Mouse (Mus musculus): Measurements from ENCODE around the gene Coq8a. TPM values are rescaled to one million over a fixed set of nuclear protein-coding genes. Genes with fewer than 3 reads are reported as not detected.
A peak's percentile ranks its signal among the peaks of the same experiment; 100 is the strongest.

Coq8a gene
- polyA plus RNA-seq, 1 experiment from 2014 or later: 2.0 TPM

DNA sequence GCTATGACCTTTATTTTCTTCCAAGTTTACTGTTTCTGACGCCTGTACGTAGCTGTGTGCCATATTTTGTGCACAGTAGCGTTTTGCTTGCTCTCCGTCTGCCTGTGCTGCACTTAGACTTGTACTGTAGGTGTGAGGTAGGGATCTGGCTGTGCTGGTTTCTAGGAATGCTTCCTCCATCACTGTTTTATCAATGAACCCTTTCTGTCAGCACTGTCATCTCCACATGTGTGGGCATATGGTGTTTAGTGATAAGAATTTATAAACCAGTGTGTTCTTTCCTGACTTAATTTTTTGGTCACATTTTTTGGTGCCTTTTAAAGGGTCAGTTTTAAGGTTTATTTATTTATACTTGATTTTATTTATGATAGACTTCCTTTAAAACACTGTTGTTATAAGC, 50.8 kb downstream of the Coq8a start:
- no peaks in the 10 kb centered on the region for H3K27me3 ChIP-seq (ENCODE audit: control insufficient read depth, insufficient read depth, low read length)
- H3K4me1 ChIP-seq (ENCODE audit: control insufficient read depth, insufficient read depth, low read length): no peaks in the 10 kb centered on the region
- no peak overlapping the region for H3K4me2 ChIP-seq (ENCODE audit: low read depth, severe bottlenecking)
- H3K27ac ChIP-seq (replicated peaks; ENCODE audit: low read depth, low read length): no peak overlapping the region
- ATAC-seq (ENCODE audit: insufficient number of reproducible peaks, low FRiP score, low TSS enrichment, low read depth) (no peak), DNase-seq (ENCODE audit: low spot score) (no peak)
- H3K9me3 ChIP-seq (ENCODE audit: control insufficient read depth, low read length): no peaks in the 10 kb centered on the region
- WGBS: 89% methylated on average over 4 of the region's 4 CpGs
- H3K9ac ChIP-seq (ENCODE audit: low read length): no peak overlapping the region
- peaks cover 2% of the 10 kb centered on the region; the same call in 1 of the 2 replicates for H3K36me3 ChIP-seq (ENCODE audit: control insufficient read depth, insufficient read depth, low read length)
- no peak overlapping the region for H3K4me3 ChIP-seq (ENCODE audit: low read depth, low read length)

DNA sequence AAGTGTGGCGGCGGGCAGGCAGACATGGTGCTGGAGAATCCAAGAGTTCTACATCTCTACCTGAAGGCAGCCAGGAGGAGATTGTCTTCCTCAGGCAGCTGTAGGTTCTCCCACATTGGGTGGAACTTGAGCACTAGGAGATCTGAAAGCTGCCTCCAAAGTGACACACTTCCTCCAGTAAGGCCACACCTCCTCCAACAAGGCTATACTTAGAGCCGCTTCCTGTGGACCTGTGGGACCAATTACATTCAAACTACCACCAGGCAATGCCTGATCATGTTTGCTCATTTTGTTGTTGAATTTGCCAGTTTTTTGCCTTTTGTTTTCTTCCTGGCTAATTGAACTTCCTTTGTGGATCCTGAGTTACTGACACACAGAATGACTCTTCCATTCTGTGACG, 51.4 kb downstream of the Coq8a start:
- no peak for ATAC-seq (ENCODE audit: insufficient number of reproducible peaks, low FRiP score, low TSS enrichment, low read depth)
- Histone ChIP-seq H3K4me2 (ENCODE audit: low read depth, severe bottlenecking) (no peak overlapping the region), H3K4me1 (ENCODE audit: control insufficient read depth, insufficient read depth, low read length) (no peaks in the 10 kb centered on the region), H3K27me3 (ENCODE audit: control insufficient read depth, insufficient read depth, low read length) (no peaks in the 10 kb centered on the region), H3K4me3 (ENCODE audit: low read depth, low read length) (no peak overlapping the region), H3K9ac (ENCODE audit: low read length) (no peak overlapping the region), H3K36me3 (ENCODE audit: control insufficient read depth, insufficient read depth, low read length) (peaks cover 2% of the 10 kb centered on the region; the same call in 1 of the 2 replicates), H3K27ac (replicated peaks; ENCODE audit: low read depth, low read length) (no peak overlapping the region), H3K9me3 (ENCODE audit: control insufficient read depth, low read length) (no peaks in the 10 kb centered on the region)
- DNase-seq (ENCODE audit: low spot score): no peak
- 85% methylated on average over 4 of the region's 4 CpGs for WGBS

DNA sequence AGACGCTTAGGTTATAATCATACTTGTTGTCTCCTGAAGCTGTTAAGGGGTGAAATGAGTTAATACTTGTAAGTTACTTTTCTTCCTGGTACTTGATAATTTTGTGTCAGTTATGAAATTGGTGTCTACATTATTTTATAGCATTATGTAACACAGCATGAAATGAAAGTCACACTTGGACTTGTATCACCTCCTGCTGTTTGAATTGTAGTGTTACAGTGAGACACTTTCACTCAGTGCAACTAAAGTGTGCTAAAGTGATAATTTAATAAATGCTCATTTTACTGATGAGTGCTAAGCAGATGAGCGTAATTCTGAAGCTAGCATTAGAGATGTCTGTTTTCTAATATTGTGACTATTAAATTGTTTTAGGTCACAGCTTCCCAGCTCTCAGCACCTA, 58.4 kb downstream of the Coq8a start:
- Histone ChIP-seq H3K4me1 (ENCODE audit: control insufficient read depth, insufficient read depth, low read length) (peaks cover 5% of the 10 kb centered on the region; the same call in 1 of the 2 replicates), H3K9me3 (ENCODE audit: control insufficient read depth, low read length) (no peaks in the 10 kb centered on the region), H3K4me3 (ENCODE audit: low read depth, low read length) (no peak overlapping the region), H3K4me2 (ENCODE audit: low read depth, severe bottlenecking) (no peak overlapping the region), H3K9ac (ENCODE audit: low read length) (no peak overlapping the region), H3K36me3 (ENCODE audit: control insufficient read depth, insufficient read depth, low read length) (peaks cover 5% of the 10 kb centered on the region; the same call in 1 of the 2 replicates), H3K27ac (replicated peaks; ENCODE audit: low read depth, low read length) (no peak overlapping the region), H3K27me3 (ENCODE audit: control insufficient read depth, insufficient read depth, low read length) (no peaks in the 10 kb centered on the region)
- 95% methylated on average over 2 of the region's 2 CpGs for whole genome bisulfite sequencing
- DNase-seq (ENCODE audit: low spot score) (no peak), ATAC-seq (ENCODE audit: insufficient number of reproducible peaks, low FRiP score, low TSS enrichment, low read depth) (no peak)

DNA sequence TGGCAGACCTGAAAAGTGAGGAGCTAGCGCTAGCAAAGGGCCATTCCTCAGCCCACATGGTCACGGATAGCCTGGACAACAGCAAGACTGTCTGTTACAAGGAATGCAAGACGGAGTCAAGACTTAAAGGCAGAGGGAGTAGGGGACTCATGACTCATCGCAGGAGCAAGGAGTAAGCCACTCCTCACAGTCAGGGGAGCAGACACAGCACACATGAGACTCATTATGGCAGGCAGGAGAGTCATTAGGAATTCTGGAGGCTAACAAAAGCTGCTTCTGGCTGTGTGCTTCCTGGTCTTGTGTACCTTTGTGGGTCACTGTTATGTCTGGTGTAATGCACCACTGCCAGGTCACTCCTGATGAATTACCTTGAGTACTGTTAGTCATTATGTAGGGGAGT, 60.2 kb downstream of the Coq8a start:
- H3K4me1 ChIP-seq (ENCODE audit: control insufficient read depth, insufficient read depth, low read length): peaks cover 5% of the 10 kb centered on the region; the same call in 1 of the 2 replicates

DNA sequence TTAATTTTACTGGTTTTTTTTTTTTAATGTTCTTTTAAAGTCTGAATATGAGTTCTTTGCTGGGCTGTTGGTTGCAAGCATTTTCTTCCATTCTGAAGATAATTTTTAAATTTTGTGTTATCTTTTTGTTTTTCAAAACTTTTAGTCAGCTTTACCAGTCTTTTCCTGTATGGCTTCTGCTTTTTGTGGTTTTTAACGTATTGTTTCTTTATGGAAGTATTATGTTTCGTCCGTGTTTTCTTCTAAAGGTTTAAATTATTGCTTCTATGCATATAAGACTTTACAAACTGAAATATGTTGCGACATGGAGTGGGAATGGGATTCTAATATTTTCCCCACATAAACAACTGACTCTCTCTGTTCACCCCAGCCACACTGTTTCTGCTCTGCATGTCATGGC, 67.2 kb downstream of the Coq8a start:
- no peak for DNase-seq (ENCODE audit: low spot score)
- H3K36me3 ChIP-seq (ENCODE audit: control insufficient read depth, insufficient read depth, low read length): no peaks in the 10 kb centered on the region
- ATAC-seq (ENCODE audit: insufficient number of reproducible peaks, low FRiP score, low TSS enrichment, low read depth): no peak

More for the DNA sequence above, 60.2 kb downstream of the Coq8a start:
- no peaks in the 10 kb centered on the region for H3K9me3 ChIP-seq (ENCODE audit: control insufficient read depth, low read length)
- no peak overlapping the region for H3K4me3 ChIP-seq (ENCODE audit: low read depth, low read length)
- peaks cover 3% of the 10 kb centered on the region; the same call in 1 of the 2 replicates for H3K36me3 ChIP-seq (ENCODE audit: control insufficient read depth, insufficient read depth, low read length)
- no peak overlapping the region for H3K27ac ChIP-seq (replicated peaks; ENCODE audit: low read depth, low read length)
- ATAC-seq (ENCODE audit: insufficient number of reproducible peaks, low FRiP score, low TSS enrichment, low read depth) (no peak), DNase-seq (ENCODE audit: low spot score) (peak; percentile 44)
- H3K9ac ChIP-seq (ENCODE audit: low read length): no peak overlapping the region
- 51% methylated on average over 4 of the region's 4 CpGs for WGBS
- H3K4me2 ChIP-seq (ENCODE audit: low read depth, severe bottlenecking): no peak overlapping the region
- no peaks in the 10 kb centered on the region for H3K27me3 ChIP-seq (ENCODE audit: control insufficient read depth, insufficient read depth, low read length)

DNA sequence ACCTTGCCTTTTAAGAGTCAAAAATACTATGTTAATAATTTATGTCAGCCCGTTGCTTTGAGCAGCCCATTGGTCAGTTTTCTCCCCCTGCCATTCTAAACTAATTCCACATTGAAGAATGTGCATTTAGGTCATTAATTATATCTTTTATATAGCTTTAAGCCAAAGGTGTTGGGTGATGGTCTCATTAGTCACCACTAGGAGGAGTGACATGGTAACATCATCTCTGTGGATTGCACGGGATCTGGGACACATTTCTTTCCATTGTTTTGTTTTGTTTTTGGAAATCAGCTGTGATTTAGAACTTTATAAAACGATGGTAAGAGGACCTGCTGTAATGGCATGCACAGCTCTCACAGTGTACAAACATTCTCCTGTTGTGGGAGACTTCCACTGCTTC, 68.0 kb downstream of the Coq8a start:
- H3K27me3 ChIP-seq (ENCODE audit: control insufficient read depth, insufficient read depth, low read length): no peaks in the 10 kb centered on the region
- no peak for DNase-seq (ENCODE audit: low spot score)
- WGBS: 58% methylated on average over 3 of the region's 3 CpGs
- no peak overlapping the region for H3K4me2 ChIP-seq (ENCODE audit: low read depth, severe bottlenecking)
- no peaks in the 10 kb centered on the region for H3K4me1 ChIP-seq (ENCODE audit: control insufficient read depth, insufficient read depth, low read length)
- no peaks in the 10 kb centered on the region for H3K36me3 ChIP-seq (ENCODE audit: control insufficient read depth, insufficient read depth, low read length)
- ATAC-seq (ENCODE audit: insufficient number of reproducible peaks, low FRiP score, low TSS enrichment, low read depth): no peak
- no peaks in the 10 kb centered on the region for H3K9me3 ChIP-seq (ENCODE audit: control insufficient read depth, low read length)
- no peak overlapping the region for H3K27ac ChIP-seq (replicated peaks; ENCODE audit: low read depth, low read length)
- H3K4me3 ChIP-seq (ENCODE audit: low read depth, low read length): no peak overlapping the region
- H3K9ac ChIP-seq (ENCODE audit: low read length): no peak overlapping the region

More for the DNA sequence above, 67.2 kb downstream of the Coq8a start:
- H3K27me3 ChIP-seq (ENCODE audit: control insufficient read depth, insufficient read depth, low read length): no peaks in the 10 kb centered on the region
- H3K27ac ChIP-seq (replicated peaks; ENCODE audit: low read depth, low read length): no peak overlapping the region
- WGBS: 94% methylated on average over 4 of the region's 4 CpGs
- no peak overlapping the region for H3K4me2 ChIP-seq (ENCODE audit: low read depth, severe bottlenecking)
- H3K4me3 ChIP-seq (ENCODE audit: low read depth, low read length): no peak overlapping the region
- H3K9ac ChIP-seq (ENCODE audit: low read length): no peak overlapping the region
- no peaks in the 10 kb centered on the region for H3K9me3 ChIP-seq (ENCODE audit: control insufficient read depth, low read length)
- H3K4me1 ChIP-seq (ENCODE audit: control insufficient read depth, insufficient read depth, low read length): no peaks in the 10 kb centered on the region

DNA sequence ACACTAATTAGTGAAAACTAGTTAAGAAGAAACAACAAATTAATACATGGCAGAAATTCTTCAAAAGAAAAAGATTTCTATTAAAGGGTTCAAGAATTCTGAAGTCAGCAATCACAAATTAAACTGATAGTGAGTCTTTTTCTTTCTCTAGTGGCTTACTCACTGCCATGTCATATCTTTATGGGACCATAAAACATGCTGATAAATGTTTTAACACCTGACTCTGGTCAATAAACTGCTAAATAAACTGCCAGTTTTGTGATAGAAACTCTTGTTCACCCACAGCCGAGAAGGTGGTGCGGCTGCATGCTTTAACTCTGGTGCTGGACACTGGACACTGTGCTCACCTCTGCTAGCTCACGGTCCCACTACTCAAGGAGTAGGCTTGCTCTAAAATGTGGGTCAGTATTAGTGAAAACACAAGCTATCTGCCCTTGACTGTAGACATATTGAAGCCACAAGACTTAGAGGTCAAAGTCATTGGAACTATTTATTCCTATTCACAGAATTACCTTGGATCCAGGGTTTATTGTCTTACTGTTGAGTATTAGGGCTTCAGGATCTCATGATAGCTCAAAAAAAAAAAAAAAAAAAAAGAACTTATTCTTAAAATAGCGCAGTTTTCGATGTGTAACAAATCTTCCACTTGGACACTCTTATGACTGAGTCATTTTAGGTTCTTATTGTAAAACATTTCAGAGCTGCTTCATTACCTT, 71.2 kb downstream of the Coq8a start:
- Histone ChIP-seq H3K9me3 (ENCODE audit: control insufficient read depth, low read length) (no peaks in the 10 kb centered on the region), H3K27me3 (ENCODE audit: control insufficient read depth, insufficient read depth, low read length) (no peaks in the 10 kb centered on the region), H3K27ac (replicated peaks; ENCODE audit: low read depth, low read length) (no peak overlapping the region), H3K9ac (ENCODE audit: low read length) (no peak overlapping the region), H3K4me1 (ENCODE audit: control insufficient read depth, insufficient read depth, low read length) (no peaks in the 10 kb centered on the region), H3K36me3 (ENCODE audit: control insufficient read depth, insufficient read depth, low read length) (no peaks in the 10 kb centered on the region), H3K4me2 (ENCODE audit: low read depth, severe bottlenecking) (no peak overlapping the region), H3K4me3 (ENCODE audit: low read depth, low read length) (no peak overlapping the region)
- WGBS: 84% methylated on average over 5 of the region's 5 CpGs
- DNase-seq (ENCODE audit: low spot score): no peak
- ATAC-seq (ENCODE audit: insufficient number of reproducible peaks, low FRiP score, low TSS enrichment, low read depth): no peak

DNA sequence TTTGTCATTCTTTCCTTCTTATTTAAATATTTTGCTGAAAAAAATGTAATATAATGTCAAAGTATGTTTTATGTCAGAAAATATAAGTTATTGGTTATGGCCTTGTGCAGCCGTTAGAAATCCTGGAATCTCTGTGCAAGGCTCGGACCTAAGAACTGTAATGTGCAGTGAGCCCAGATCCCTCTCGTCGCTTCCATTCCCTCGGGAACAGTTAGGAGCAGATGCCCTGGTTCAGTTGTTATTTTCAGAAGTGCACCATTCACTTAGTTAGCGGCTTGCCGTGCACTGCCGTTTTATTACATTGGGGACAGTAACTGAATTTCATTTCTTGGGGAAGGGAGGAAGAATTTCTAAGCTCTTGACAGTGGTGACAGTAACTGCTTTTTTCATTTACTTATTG, 81.2 kb downstream of the Coq8a start:
- Histone ChIP-seq H3K4me3 (ENCODE audit: low read depth, low read length) (no peak overlapping the region), H3K36me3 (ENCODE audit: control insufficient read depth, insufficient read depth, low read length) (no peaks in the 10 kb centered on the region), H3K27me3 (ENCODE audit: control insufficient read depth, insufficient read depth, low read length) (no peaks in the 10 kb centered on the region), H3K4me2 (ENCODE audit: low read depth, severe bottlenecking) (no peak overlapping the region), H3K9me3 (ENCODE audit: control insufficient read depth, low read length) (no peaks in the 10 kb centered on the region), H3K9ac (ENCODE audit: low read length) (no peak overlapping the region), H3K27ac (replicated peaks; ENCODE audit: low read depth, low read length) (no peak overlapping the region), H3K4me1 (ENCODE audit: control insufficient read depth, insufficient read depth, low read length) (no peaks in the 10 kb centered on the region)
- 76% methylated on average over 8 of the region's 8 CpGs for WGBS
- DNase-seq (ENCODE audit: low spot score) (no peak), ATAC-seq (ENCODE audit: insufficient number of reproducible peaks, low FRiP score, low TSS enrichment, low read depth) (no peak)

DNA sequence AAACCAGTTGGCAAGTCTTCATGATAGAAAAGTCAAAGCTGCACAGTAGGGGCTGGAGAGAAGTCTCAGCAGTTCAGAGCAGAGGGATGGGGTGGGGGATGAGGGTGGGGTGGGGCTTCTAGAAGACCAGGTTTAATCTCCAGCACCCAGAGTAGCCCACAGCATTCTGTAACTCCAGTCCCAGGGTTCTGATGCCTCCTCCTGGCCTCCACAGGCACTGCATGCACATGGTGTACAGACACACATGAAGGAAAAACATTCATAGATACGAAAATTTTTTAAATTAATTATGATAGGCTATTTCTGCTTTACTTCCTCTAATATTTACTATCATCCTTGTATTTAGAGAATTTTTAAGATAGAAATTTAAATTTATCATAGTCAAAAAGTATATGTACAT, 82.9 kb downstream of the Coq8a start:
- WGBS: 90% methylated on average over 1 of the region's 1 CpGs
- no peak overlapping the region for H3K9ac ChIP-seq (ENCODE audit: low read length)
- H3K36me3 ChIP-seq (ENCODE audit: control insufficient read depth, insufficient read depth, low read length): no peaks in the 10 kb centered on the region
- no peak overlapping the region for H3K27ac ChIP-seq (replicated peaks; ENCODE audit: low read depth, low read length)
- H3K27me3 ChIP-seq (ENCODE audit: control insufficient read depth, insufficient read depth, low read length): no peaks in the 10 kb centered on the region
- ATAC-seq (ENCODE audit: insufficient number of reproducible peaks, low FRiP score, low TSS enrichment, low read depth) (no peak), DNase-seq (ENCODE audit: low spot score) (peak; percentile 35)
- H3K4me3 ChIP-seq (ENCODE audit: low read depth, low read length): no peak overlapping the region
- H3K9me3 ChIP-seq (ENCODE audit: control insufficient read depth, low read length): no peaks in the 10 kb centered on the region
- H3K4me1 ChIP-seq (ENCODE audit: control insufficient read depth, insufficient read depth, low read length): no peaks in the 10 kb centered on the region
- H3K4me2 ChIP-seq (ENCODE audit: low read depth, severe bottlenecking): no peak overlapping the region

All from limb, embryonic 11.5 days (tissue).